Mouse (Mus musculus) A20 (cell line): ENCODE measurements around the gene Ptger4.
"Not testable (repeated sequence)": the region's sequence is repeated elsewhere in the genome, so short reads cannot be mapped to it uniquely, and the experiment has no call there.

ENCODE experiments used
- DNase-seq: peaks from one replicate; pipeline ENCODE4 v3.0.0-alpha.2; 2011; ENCODE audit warnings: low read depth, low spot score

The Ptger4 gene

GRCm38 (mm10) chr15:5238553-5238952 is 5.4 kb downstream of the Ptger4 start:
- no peak for DNase-seq

DNA sequence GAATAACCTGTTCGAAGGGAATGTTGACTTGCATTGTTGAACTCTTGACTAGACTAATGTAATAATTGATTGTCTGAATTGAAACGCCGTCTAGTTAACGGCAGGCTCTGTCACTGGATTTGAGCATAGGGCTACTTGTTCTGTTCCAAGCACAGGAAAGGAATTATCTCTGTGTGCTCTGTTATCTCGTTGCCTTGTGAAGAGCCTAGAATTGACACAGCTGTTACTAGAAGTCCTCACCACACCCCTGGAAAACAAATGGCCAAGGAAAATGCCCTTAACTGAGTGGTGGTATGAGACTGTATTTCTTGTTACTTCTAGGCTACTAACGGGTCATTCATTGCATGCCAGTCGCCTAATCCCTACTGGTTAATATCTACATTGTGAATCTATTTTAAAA is 5.9 kb downstream of the Ptger4 start:
- no peak for DNase-seq

- no peak for DNase-seq
These were observed 6.9 kb downstream of the Ptger4 start for GRCm38 (mm10) chr15:5237012-5237660.

DNA sequence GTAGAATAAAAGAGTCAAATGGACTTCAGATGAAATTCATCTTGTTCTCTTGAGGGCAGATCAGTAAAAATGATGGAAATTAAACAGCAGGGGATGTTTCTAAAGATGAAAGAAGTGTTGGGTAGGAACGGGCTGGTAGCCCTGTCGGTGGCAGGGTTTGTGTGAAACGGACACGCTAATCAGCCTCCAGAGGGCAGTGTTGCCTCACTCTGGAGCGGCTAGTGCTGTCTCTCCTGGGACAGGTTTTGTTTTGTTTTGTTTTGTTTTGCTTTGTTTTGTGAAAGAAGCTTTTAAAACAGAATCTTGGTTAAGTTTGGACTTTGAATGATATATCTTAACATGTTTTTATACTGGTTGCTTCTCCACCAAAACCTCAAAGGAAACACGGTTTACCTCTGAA is 7.4 kb downstream of the Ptger4 start:
- DNase-seq, result peak; percentile 77

DNA sequence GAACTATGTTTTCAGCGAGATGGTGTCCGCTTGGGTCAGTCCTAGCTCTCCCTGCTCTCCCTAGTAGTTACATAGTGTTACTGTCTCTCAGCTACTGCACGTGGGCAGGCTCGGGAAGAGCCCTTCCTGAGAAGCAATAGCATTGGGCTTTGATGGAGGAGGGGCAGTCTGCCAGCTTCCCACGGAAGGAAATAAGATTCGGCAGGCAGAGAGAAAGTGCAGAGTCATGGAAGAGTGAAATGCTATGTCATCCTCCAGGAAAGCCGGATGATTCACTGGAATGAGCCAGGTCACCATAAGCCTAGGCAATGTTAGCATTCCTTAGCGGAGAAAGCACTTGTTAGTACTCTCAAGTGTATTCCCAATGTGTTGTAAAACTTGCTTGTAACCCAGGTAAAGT is 8.5 kb downstream of the Ptger4 start:
- no peak for DNase-seq

- DNase-seq, result no peak
These were observed 9.3 kb downstream of the Ptger4 start for GRCm38 (mm10) chr15:5234659-5235058.

DNA sequence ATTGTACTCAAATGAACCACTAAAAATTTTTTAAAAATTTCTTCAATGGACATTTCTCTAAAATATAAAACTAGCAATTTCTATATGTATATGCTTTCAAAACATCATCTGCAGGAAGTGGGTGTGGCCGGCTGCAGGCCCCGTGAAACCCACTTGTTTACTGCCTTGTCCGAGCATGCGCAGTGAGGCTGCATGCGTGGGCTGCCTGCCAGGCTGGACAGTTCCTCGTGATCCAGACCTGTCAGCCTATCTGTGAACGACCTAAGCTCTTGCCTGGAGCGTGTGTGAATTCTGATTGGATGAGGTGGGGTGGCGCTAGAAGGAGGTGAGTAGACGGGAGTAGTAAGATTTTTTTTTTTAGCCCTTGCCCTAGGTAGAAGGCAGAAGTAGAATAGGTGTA is 13.2 kb downstream of the Ptger4 start:
- DNase-seq, result not testable (repeated sequence)

- DNase-seq, result no peak
These were observed 23.5 kb downstream of the Ptger4 start for GRCm38 (mm10) chr15:5220491-5220890.

DNA sequence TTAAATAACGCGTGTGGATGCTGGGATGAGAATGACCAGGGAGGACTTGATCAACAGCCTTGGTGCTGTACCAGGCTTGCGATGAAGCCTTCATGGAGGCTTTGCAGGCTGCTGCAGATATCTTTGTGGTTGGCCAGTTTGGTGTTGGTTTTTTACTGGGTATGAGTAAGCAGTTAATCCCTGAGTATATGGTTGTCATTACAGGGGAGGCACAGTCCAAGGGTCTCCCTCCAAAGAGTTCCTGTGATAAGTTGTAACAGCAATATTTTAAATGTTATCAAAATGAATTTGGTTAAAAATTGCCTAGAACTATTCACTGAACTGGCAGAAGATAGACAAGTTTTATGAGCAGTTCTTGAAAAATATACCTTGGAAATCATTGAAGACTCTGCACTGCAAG is 34.9 kb downstream of the Ptger4 start:
- DNase-seq, result no peak

DNA sequence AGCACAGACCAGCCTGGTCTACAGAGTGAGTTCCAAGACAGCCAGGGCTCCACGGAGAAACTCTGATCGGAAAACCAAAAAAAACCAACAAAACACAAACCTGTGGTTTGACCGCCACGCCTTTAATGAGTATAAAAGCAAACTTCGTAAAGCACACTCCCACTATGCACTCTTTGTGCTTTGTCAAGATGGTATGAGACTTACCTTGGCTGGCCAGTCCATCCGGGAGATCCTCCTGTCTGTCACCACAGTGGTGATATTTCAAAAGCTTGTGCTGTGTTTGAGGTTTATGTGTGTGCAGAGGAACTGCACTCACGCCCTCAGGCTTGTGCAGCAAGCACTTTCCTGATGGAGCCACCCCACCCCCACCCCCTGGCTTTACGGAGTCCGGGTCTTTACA is 38.8 kb downstream of the Ptger4 start:
- DNase-seq, result no peak

GRCm38 (mm10) chr15:5196691-5197090 is 47.3 kb downstream of the Ptger4 start:
- no peak for DNase-seq

GRCm38 (mm10) chr15:5195987-5196514 is 47.9 kb downstream of the Ptger4 start:
- no peak for DNase-seq

- no peak for DNase-seq
These were observed 49.1 kb downstream of the Ptger4 start for GRCm38 (mm10) chr15:5194931-5195330.

DNA sequence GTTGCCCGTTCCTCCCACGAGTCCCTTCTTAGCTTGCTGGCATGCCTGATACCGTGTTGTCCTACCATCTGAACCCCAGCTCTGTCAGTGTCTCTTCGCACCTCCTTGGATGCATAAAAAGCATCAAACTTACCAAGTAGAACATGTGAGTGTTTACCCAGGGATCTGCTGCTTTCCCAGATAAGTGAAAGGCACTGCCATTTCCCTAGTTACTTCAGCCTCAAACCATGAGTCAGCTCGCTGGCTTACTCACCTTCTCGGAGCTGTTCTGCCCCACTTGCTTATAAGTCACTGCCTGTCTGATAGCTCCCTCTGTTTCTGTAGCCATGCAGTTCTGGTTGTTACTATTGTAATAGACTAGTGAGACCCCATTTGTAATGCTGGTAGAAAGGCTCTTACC is 49.5 kb downstream of the Ptger4 start:
- DNase-seq, result no peak

- no peak for DNase-seq
These were observed 50.2 kb downstream of the Ptger4 start for GRCm38 (mm10) chr15:5193833-5194232.

DNA sequence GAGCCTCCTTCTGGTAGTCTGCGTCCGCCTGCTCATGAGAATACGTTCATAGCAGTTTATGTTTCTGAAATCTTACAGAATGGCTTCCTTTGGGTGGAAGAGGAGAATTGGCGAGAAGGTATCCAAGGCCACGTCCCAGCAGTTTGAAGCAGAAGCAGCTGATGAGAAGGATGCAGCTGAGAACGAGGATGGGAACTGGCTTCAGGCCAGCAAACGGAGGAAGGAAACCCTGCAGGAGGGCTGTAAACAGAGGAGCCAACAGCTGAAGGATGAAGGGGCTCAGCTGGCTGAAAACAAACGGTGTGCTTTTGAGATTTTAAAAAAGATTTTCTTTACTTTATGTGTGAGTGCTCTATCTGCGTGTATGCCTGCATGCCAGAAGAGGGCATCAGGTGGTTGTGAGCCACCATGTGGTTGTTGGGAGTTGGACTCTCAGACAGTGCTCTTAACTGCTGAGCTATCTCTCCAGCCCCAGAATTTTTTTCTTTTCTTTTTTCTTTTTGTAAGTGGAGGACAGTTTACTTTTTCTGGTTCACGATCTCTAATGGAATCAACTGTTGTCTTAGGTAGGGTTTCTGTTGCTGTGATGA is 54.4 kb downstream of the Ptger4 start:
- DNase-seq, result no peak

GRCm38 (mm10) chr15:5188029-5188428 is 56.0 kb downstream of the Ptger4 start:
- DNase-seq, result peak; percentile 85

DNA sequence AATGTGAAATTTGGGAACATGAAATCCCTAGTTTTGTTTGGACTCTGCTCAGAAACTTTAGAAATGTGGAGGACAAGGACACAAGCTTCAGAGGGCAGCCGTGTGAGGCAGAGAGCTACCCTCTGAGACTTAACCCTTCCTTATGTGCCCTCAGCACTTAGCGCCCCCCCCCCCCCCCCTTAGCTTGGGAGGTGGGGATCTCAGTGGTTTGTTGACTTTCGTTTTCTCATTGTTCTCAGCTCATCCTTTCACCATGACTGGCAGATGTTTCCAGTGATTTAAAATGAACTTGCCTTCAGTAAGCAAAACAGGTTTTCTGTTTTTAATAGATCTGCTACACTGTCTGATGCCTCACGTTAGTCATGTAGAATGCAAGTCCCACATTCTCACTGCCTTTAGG is 56.9 kb downstream of the Ptger4 start:
- peak; percentile 77 for DNase-seq

DNA sequence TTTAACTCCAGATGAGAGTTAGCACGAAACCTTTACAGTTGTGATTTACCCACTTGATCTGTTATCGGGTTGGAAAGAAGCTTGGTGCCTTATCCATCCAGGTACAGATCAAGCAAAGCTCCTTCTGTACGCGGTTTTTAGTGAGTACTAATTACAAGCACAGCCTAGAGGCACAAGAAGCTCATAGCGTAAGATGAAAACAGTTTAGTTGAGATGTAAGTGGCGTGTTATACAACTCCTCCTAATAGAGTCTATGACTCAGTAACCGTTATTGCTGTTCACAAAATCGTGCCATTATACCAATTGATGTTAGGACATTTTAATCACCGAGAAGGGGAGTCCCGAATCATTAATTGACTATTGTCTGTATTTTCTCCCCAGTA is 57.7 kb downstream of the Ptger4 start:
- DNase-seq, result peak; percentile 71

- peak; percentile 87 for DNase-seq
These were observed 58.4 kb downstream of the Ptger4 start, which contains the start of gene Ttc33 for GRCm38 (mm10) chr15:5185366-5186292. TSS of gene Ttc33 (plus strand) at chr15:5185525.

DNA sequence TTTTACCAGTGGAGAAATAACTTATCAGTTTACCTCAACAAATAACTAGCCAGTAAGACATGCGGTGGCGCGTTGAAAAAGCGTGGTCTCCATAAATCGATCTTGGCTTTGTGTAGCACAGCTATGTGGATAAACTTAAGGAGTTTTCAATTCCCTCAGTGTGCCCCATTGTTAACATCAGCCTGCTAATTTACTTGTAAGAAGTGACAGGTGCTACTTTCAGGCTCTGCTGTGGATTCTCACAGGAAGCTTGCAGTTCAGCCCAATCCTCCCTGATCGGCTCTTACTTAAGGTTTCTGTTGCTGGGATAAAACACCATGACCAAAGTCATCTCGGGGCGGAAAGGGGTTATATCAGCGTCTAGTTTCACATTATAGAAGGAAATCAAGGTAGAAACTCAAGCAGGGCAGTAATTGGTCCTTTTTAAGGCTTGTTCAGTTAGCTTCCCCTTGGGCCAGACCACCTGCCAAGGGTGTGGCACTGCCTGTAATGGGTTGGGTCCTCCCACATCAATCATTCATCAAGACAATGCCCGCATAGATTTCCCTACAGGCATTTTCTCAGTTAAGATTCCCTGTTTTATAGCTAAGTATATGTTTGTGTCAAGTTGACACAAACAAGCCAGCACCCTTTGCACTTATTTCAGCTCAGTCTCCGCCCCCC is 59.2 kb downstream of the Ptger4 start:
- DNase-seq, result peak; percentile 82
